Mouse (Mus musculus) kidney, postnatal 25 days (tissue): ENCODE data around the gene Casc3.

Experiments used
- DNase-seq, 2 experiments: peaks; one replicate each; pipeline ENCODE4 v3.0.0; 2021; ENCODE audit warnings: mixed read lengths in 2 of 2

Casc3 gene

GRCm38 (mm10) chr11:98804605-98805004, at the start of gene Casc3:
TSS of gene Casc3 (plus strand) at chr11:98804905.
- DNase-seq, result no peak

GRCm38 (mm10) chr11:98755726-98756380, 48.9 kb upstream of the Casc3 start:
- peak in 1 of 2 experiments; percentile 52 for DNase-seq

- no peak for DNase-seq
Measured at GRCm38 (mm10) chr11:98756711-98757110, 48.0 kb upstream of the Casc3 start.

- DNase-seq, result no peak
Measured at GRCm38 (mm10) chr11:98761939-98762338, 42.8 kb upstream of the Casc3 start.

GRCm38 (mm10) chr11:98762756-98763501, 41.8 kb upstream of the Casc3 start:
- peak in 1 of 2 experiments; percentile 73 for DNase-seq

DNA sequence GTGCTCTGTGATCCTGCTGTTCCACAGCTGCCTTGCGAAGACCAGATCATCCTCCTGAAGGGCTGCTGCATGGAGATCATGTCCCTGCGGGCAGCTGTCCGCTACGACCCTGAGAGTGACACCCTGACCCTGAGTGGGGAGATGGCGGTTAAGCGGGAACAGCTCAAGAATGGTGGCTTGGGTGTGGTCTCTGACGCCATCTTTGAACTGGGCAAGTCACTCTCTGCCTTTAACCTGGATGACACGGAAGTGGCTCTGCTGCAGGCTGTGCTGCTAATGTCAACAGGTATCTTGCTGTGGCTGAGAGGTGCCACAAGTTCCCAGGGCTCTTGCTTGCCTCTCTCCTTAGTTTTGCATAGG, 41.2 kb upstream of the Casc3 start:
- no peak for DNase-seq

- no peak for DNase-seq
Measured at GRCm38 (mm10) chr11:98764091-98764490, 40.6 kb upstream of the Casc3 start.

DNA sequence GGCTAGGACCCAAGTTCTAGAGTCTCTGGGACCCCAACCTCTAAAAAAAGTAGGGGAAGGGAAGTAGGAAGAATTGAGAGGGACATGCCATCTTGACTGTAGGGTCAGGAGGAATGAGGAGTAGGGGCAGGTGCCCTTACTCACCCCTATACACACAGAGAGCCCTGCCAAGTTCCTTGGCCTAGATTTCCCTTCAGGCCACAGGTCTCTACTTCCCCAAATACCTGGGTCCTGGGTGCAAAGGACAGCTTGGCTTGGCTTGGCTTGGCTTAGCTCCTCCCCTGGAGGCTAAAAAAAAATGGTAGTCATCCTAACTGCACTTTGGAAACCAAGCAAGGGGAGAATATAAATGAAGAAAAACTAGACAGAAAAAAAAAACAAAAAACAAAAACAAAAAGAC, 40.0 kb upstream of the Casc3 start:
- no peak for DNase-seq

DNA sequence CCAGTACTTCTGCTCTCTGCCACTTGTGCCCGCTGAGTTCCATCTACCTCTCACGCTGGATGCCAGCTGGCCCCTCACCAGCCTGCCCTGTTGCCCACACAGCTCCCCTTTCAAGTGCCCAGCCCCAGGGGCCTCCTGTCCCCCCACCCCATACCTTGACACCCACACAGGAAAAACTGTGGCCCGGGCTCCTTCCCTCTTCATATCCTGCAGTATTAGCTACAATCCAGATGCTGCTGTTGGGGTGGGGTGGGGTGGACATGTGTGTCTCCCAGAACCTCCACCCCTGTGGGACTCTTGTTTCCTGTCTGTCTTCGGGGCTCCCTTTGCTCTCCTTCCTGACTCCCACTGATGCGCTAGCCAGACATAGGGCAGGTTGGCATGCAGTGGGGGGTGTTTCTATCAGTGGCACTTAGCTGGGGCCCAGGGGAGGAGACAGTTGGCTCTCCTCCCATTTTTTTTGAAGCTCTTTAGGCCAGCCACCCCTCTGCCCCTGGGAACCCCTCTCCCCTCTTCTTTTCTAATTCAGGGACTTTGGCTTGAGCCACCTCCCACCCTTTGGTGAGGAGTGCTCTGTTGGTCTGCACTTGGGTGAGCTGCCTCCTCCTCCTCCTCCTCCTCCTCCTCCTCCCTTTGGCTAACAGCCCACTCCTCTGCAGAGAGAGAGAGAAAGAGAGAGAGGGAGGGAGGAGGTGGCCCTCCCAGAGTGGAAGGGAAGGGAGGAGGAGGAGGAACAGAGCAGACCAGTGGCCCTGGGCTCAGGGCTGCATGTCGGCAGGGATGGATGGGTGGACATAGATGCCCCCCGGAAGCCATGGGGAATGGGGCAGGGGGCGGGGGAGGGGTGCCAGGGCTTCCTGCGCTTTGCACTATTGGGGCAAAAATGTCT, 39.0 kb upstream of the Casc3 start:
- peak in 1 of 2 experiments; percentile 69 for DNase-seq

GRCm38 (mm10) chr11:98766346-98766745, 38.4 kb upstream of the Casc3 start:
- DNase-seq, result no peak

- no peak for DNase-seq
Measured at GRCm38 (mm10) chr11:98766816-98767215, 37.9 kb upstream of the Casc3 start.

GRCm38 (mm10) chr11:98767276-98767675, 37.4 kb upstream of the Casc3 start:
- DNase-seq, result peak in 1 of 2 experiments; percentile 67

GRCm38 (mm10) chr11:98767713-98768112, 37.0 kb upstream of the Casc3 start:
- no peak for DNase-seq

DNA sequence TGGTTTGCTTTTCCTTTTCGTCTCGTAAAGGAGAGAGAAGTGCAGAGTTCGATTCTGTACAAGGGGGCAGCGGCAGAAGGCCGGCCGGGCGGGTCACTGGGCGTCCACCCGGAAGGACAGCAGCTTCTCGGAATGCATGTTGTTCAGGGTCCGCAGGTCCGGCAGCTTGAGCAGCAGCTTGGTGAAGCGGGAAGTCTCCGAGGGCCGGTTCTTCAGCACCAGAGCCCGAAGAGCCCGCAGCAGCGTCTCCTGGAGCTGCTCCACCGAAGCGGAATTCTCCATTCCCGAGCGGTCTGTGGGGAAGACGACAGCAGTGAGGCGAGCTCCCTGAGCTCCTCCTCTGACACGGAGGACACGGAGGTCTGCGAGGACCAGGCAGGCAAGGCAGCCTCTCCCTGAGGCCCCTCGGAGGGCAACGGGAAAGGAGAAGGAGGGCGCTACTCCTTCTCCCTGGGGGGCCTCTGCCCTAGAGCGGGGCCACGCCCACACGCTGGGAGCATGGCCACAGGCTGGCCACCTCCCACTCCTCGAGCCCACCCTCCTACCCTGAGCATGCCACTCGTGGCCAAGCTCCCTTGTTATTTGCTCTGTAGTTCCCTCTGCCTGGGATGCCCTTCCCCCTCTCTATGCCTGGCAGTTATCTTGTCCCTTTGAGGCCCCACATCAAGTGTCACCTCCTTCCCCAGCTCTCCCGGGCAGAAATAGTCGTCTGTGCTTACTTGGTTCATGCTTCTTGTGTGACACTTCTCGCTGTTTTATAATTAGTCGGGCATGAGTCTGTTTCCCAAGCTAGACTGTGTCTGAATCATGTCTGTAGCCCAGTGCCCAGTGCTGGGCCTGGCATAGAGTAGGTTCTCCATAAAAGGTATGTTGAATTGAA, 36.3 kb upstream of the Casc3 start:
- DNase-seq, result no peak

GRCm38 (mm10) chr11:98769007-98769954, 35.4 kb upstream of the Casc3 start:
- no peak for DNase-seq

DNA sequence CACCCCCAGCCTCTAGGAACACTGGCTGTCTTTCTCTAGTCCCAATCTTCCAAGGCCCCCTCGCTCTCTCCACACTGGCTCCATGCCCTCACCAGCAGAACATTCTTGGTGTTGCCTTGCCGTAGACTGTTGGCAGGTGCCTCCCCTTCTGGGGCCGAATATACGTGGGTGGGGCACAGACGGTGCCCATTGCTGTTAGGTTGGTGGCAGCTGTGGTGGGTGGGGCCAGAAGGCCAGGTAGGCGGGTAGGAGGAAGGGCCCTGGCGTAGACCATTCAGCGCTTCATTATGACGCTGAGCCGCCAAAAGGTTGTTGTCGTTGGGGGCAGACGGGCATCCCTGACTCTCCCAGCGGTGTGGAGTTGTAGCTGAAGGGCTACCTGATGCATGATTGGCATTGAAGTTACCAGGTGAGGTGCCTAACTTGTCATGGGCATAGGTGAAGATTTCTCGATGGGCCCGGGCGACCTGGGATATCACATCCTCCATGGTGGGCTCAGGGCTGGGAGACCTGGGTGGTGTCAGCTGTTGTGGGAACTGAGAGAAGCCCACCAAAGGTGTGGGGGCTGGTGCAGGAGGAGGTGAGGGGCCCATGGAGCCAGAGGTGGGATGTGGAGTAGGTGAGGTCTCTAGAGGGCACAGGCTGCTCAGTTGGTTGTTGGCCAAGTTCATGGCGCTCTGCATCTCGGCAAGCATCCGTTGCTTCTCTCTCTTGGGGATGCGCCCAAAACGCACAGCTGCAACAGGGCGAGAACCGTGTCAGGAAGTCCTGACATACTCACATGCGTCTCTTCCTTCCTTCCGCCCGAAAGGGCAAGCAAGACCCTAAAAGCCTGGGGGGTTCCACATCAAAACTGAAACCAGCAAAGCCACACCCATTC, 34.4 kb upstream of the Casc3 start:
- no peak for DNase-seq

DNA sequence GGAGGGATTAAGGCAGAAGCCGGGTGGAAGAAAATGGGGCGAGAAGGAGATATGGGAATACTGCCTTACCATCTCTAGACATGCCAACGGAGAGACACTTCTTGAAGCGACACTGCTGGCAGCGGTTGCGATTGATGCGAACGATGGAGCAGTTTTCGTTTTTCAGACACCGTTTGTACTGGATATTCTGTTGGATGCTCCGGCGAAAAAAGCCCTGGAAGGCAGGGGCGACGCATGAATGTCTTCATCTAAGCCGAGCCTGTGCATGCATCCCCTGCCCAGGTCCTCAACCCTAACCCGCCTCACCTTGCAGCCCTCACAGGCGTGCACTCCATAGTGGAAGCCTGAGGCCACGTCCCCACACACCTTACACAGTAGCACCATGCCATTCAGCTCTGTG, 33.6 kb upstream of the Casc3 start:
- DNase-seq, result no peak

DNA sequence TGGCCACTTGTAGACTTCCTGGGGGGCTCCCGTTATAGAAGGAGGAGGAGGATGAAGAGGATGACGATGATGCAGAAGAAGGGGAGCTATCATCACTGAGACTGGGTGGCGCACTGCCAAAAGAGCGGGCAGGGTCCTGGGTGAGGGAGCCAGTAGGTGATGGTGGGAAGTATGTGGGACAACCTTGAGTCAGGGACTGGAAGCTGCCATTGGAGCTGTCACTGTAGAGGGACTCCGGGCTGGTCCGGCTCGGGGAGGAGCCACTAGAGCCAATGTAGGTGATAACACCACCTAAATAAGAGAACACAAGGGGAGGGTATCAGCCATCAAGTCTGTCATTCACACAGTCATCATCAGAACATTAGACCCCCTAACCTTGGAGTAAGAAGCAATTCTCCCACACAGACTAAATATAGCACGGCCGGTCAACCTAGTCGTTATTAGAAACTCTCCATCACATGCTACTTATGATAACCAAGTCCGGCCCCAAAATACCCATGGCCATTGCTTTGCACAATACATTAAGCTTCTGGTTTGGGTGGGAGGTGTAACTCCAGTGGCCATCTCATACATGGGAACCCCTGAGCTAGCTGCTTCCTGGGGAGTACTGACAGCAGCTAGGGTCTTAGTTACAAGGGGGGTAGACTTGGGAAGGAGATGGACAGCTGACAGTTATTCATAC, 32.7 kb upstream of the Casc3 start:
- DNase-seq, result no peak

GRCm38 (mm10) chr11:98772667-98773171, 32.0 kb upstream of the Casc3 start:
- DNase-seq, result peak in 1 of 2 experiments; percentile 93
